Mouse (Mus musculus) heart, postnatal 0 days (tissue): ENCODE results near the gene Homer2. TPM values are rescaled to one million over a fixed set of nuclear protein-coding genes. Genes with fewer than 3 reads are reported as not detected.

Source experiments
- ATAC-seq: fragments of 200-750 bp; cut with Nextera tagmentation; 2 replicates; pipeline ENCODE4 v1.8.0; 2017; ENCODE audit warnings: low read depth, moderate number of reproducible peaks, moderate library complexity; ENCODE audit not compliant: insufficient read depth
- DNase-seq: peaks from one replicate; pipeline ENCODE4 v3.0.0-alpha.2; 2016; ENCODE audit warnings: low spot score
- H3K27ac ChIP-seq: fragments of 300-500 bp; sonication (generic); 2 replicates; pipeline ENCODE4 v1.5.1; 2014; ENCODE audit warnings: low read depth, mild to moderate bottlenecking
- H3K27me3 ChIP-seq: fragments of 300-500 bp; sonication (generic); 2 replicates; pipeline ENCODE4 v1.6.1; 2014; ENCODE audit warnings: low read length, mixed read lengths; ENCODE audit not compliant: control insufficient read depth, insufficient read depth
- H3K36me3 ChIP-seq: fragments of 300-500 bp; sonication (generic); replicated peaks from 2 replicates; pipeline ENCODE4 v1.6.1; 2014; ENCODE audit warnings: low read length, mixed read lengths; ENCODE audit not compliant: control insufficient read depth, insufficient read depth
- H3K4me1 ChIP-seq: fragments of 300-500 bp; sonication (generic); 2 replicates; pipeline ENCODE4 v1.6.1; 2014; ENCODE audit warnings: antibody characterized with exemption; ENCODE audit not compliant: control insufficient read depth, insufficient read depth
- H3K4me2 ChIP-seq: fragments of 300-500 bp; sonication (generic); 2 replicates; pipeline ENCODE4 v1.6.1; 2014; ENCODE audit warnings: low read depth, mild to moderate bottlenecking, low read length, moderate library complexity
- H3K4me3 ChIP-seq: fragments of 300-500 bp; sonication (generic); 2 replicates; pipeline ENCODE4 v1.5.1; 2014; ENCODE audit warnings: low read depth, low read length
- H3K9ac ChIP-seq: fragments of 300-500 bp; sonication (generic); replicated peaks from 2 replicates; pipeline ENCODE4 v1.6.1; 2014; ENCODE audit warnings: low read depth, low read length, mixed read lengths
- H3K9me3 ChIP-seq: fragments of 300-500 bp; sonication (generic); replicated peaks from 2 replicates; pipeline ENCODE4 v1.6.1; 2016; ENCODE audit warnings: low read length; ENCODE audit not compliant: control insufficient read depth
- CTCF ChIP-seq: IDR thresholded peaks from 2 replicates; pipeline ENCODE4 v1.5.1; 2016; ENCODE audit warnings: antibody characterized with exemption, control low read depth, low read depth
- EP300 ChIP-seq: IDR thresholded peaks from 2 replicates; pipeline ENCODE4 v1.6.1; 2016; ENCODE audit warnings: antibody characterized with exemption, low read depth
- WGBS: fragments of 180-500 bp; shearing (Covaris S2); extraction: QIAGEN DNeasy Blood & Tissue Kit; methylation state at CpG from one replicate; pipeline ENCODE4 v1.1.7; 2014; 5-methylcytosine and 5-hydroxymethylcytosine counted together
- polyA plus RNA-seq: library from polyadenylated mRNA; unstranded; fragments of >200 nt; fragmentation: Nextera tagmentation; extraction: Ambion mirVana; gene quantifications from 2 replicates; pipeline ENCODE4 v1.2.1, GENCODE M21; 2015
- total RNA-seq: library from RNA; depleted of rRNA; stranded (reverse); fragments of >200 nt; gene quantifications from 2 replicates; pipeline ENCODE4 v1.2.3, GENCODE M21; 2014; ENCODE audit warnings: low replicate concordance; rRNA removed

Homer2 gene
- total RNA-seq (19.5 and 31.8 TPM in 2 replicates), polyA plus RNA-seq (51.3 and 52.5 TPM in 2 replicates)

DNA sequence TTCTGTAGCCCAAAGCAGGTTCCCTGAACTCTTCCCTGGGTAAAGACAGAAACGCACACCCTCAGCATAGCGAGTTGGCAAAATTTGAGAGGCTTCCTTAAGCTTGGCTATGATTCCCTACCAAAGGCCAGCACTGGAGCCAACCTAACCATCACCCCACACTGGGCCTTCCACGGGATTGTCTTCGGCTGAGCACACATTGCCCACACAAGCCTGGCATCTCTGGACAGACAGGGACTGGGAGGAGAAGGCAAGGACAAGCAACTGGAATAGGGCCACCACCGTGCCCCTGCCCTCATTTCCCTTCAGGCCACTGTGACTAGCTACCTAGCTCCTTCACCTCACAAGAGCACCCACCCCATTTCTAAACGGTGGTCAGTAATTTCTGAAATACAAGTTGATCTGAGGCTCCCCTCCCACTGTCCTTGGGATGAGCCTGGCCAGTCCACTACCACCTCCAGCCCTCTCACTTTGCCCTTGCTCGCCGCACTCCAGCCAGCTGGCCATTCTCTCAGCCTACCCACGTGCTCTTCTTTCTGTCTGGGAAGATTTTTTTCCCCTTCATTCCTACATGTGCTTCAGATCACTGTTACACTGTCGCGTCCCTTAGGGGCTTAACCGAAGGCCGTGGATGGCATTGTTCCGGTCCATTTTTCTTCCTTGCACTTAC, at the start of gene Homer2:
TSS of gene Homer2 (minus strand) at position 57 of the 670 bp plus-strand sequence.
- Histone ChIP-seq H3K4me2 (peak within 1 kb of the TSS; percentile 87), H3K9ac (peak within 1 kb of the TSS; percentile 82), H3K27ac (peak within 1 kb of the TSS; percentile 81), H3K36me3 (no peaks in the 10 kb centered on the region), H3K4me1 (peaks cover 3% of the 10 kb centered on the region; the same call in 1 of the 2 replicates), H3K27me3 (peaks cover 14% of the 10 kb centered on the region; the same call in 1 of the 2 replicates), H3K4me3 (peak within 1 kb of the TSS; percentile 74), H3K9me3 (peaks cover 4% of the 10 kb centered on the region; the same call in 1 of the 2 replicates)
- WGBS, result 75% methylated on average over 14 of the region's 14 CpGs
- DNase-seq (no peak), ATAC-seq (no peak)
- no peak for TF ChIP-seq EP300
- no peak for TF ChIP-seq CTCF

DNA sequence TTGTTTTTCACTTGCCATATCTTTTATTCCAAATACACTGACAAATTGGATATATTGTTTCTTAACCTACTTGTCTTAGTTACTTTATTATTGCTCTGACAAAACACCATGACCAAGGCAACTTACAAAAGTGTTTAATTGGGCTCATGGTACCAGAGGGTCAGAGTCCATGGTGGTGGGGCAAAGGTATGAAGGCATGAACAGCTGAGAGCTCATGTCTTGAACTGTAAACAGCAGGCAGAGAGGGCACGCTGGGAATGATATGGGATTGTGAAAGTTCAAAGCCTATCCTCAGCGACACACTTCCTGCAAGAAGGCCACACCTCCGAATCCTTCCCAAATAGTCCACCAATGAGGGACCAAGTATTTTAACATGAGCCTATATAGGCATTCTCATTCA, 40.6 kb upstream of the Homer2 start:
- H3K36me3 ChIP-seq, result no peaks in the 10 kb centered on the region
- H3K9ac ChIP-seq, result no peak overlapping the region
- DNase-seq, result no peak
- H3K4me1 ChIP-seq, result no peaks in the 10 kb centered on the region
- TF ChIP-seq EP300, result no peak
- no peak for TF ChIP-seq CTCF
- no peaks in the 10 kb centered on the region for H3K27me3 ChIP-seq
- no peak overlapping the region for H3K4me3 ChIP-seq
- 82% methylated on average over 3 of the region's 3 CpGs for WGBS
- no peak overlapping the region for H3K4me2 ChIP-seq
- H3K27ac ChIP-seq, result no peak overlapping the region
- ATAC-seq, result no peak
- H3K9me3 ChIP-seq, result no peaks in the 10 kb centered on the region

DNA sequence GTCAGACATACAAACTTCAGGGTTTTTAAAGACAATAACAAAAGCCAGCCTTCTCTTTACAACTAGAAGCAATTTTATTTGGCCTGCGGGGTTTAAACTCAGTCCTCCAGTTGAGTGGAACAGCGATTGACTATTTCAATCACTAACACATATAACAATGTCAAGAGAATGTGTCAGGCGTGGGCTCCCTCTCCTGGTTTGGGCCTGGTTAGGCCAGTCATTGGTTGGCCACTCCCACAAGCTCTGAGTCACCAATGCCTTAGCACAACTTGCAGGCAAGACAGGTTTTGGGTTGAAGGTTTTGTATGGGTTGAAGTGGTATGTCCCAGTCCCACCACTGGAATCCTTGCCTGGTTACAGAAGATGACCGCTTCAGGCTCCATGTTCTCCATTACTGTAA, 36.8 kb upstream of the Homer2 start:
- Histone ChIP-seq H3K4me3 (no peak overlapping the region), H3K36me3 (no peaks in the 10 kb centered on the region), H3K4me2 (no peak overlapping the region), H3K9ac (no peak overlapping the region), H3K27me3 (no peaks in the 10 kb centered on the region), H3K4me1 (no peaks in the 10 kb centered on the region), H3K9me3 (no peaks in the 10 kb centered on the region), H3K27ac (no peak overlapping the region)
- ATAC-seq, result peak; percentile 78
- WGBS, result 43% methylated on average over 4 of the region's 4 CpGs
- DNase-seq, result peak; percentile 73
- no peak for TF ChIP-seq EP300
- TF ChIP-seq CTCF, result peak; percentile 77

DNA sequence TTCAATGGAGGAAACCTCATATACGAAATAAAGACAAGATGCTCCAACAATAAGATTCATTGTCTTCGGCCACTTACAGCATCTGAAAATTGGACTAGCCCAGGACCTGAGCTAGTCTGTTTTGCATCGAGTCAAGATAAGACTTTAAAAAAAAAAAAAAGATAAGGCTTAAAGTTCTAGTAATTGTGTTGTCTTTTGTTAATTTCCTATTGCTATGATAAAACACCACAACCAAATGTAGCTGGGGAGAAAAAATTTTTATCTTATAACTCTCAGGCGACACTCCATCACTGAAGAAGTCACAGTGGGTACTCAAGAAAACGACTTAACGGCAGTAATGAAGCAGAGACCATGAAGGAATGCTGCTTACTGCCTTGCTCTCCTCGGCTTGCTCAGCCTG, 32.7 kb upstream of the Homer2 start:
- H3K27me3 ChIP-seq, result no peaks in the 10 kb centered on the region
- H3K36me3 ChIP-seq, result no peaks in the 10 kb centered on the region
- H3K4me1 ChIP-seq, result no peaks in the 10 kb centered on the region
- H3K9me3 ChIP-seq, result no peaks in the 10 kb centered on the region
- H3K27ac ChIP-seq, result no peak overlapping the region
- TF ChIP-seq CTCF, result no peak
- no peak for TF ChIP-seq EP300
- WGBS, result 80% methylated on average over 7 of the region's 7 CpGs
- DNase-seq (no peak), ATAC-seq (no peak)
- H3K9ac ChIP-seq, result no peak overlapping the region
- H3K4me2 ChIP-seq, result no peak overlapping the region
- no peak overlapping the region for H3K4me3 ChIP-seq

DNA sequence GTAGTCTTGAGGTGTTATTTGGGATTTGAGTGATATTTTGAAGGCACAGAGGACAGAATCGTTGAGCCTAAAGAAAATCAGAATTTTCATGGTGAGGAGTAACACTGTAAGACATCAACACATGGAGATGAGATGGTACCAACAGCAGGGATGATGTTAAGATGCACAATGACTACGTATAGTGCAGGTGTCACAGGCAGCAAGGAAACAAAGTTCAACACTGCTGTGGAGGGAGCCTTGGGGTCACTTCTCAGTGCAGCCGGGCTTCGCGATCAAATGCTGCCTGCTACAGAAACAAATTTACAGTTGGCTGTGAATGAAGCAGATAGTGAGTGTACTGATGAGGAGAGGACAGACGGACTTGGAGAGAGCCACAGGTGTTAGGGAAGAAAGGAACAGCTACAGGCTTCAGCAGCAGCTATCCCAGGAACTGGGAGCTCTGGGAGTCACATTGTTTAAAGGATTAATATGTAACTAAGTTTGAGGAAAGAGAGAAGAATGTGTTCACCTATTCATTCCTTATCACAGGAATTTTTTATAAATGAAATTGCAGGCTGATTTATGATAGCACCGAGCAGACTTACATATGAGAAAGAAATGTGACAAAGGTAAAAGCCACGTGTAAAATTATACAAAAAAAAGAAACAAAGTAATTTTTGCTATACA, 31.5 kb upstream of the Homer2 start:
- DNase-seq, result no peak
- Histone ChIP-seq H3K9me3 (no peaks in the 10 kb centered on the region), H3K36me3 (no peaks in the 10 kb centered on the region), H3K4me3 (no peak overlapping the region), H3K9ac (no peak overlapping the region), H3K4me1 (no peaks in the 10 kb centered on the region), H3K27ac (no peak overlapping the region), H3K27me3 (no peaks in the 10 kb centered on the region), H3K4me2 (no peak overlapping the region)
- TF ChIP-seq CTCF, result no peak
- no peak for TF ChIP-seq EP300
- no peak for ATAC-seq
- 57% methylated on average over 8 of the region's 8 CpGs for WGBS
